Comparison of ENCODE assay signal across 8 mouse cellular contexts in the genomic region with DNA sequence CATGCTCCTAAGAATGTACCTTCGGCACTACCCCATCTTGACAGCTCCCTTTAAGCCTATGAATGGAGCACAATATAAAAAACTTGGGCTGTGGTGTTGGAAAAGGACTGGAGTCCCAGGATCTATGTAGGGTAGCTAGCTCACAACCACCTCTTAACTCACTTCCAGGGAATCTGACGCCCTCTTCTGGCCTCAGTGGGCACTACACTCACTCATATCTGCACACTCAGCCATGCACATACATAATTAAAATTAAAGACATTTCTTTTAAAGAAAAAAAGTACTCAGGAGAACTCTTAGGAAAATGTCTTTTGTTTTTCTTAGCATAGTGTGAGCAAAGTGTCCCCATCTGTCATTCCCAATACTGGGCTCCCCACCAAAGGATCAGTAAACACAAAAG.
DNase-seq lines count a peak whose midpoint lies in the region; ATAC-seq and TF ChIP-seq lines count a peak whose summit lies in the region.
"Had no signal": no experiment of that assay in that cellular context is flagged by ENCODE, and none has a peak within 500 bp of the region (broad histone marks: within the 10 kb centered on the region; RNA-seq: fewer than 3 reads in every experiment).

No protein-coding gene starts in this region.

- H3K9me3 ChIP-seq in hindbrain, embryonic 11.5 days (ENCODE audit: control insufficient read depth, low read length) = no peaks in the 10 kb centered on the region
- H3K9me3 ChIP-seq in hindbrain, embryonic 16.5 days (ENCODE audit: control insufficient read depth, low read length) = no peaks in the 10 kb centered on the region
- no peaks in the 10 kb centered on the region for H3K9me3 ChIP-seq in liver, postnatal 0 days (ENCODE audit: low read length)
- no peaks in the 10 kb centered on the region for H3K9me3 ChIP-seq in forebrain, embryonic 12.5 days
- H3K9me3 ChIP-seq: midbrain, embryonic 10.5 days had no signal

- H3K4me2 ChIP-seq in hindbrain, embryonic 11.5 days (replicated peaks; ENCODE audit: low read depth, low read length) = no peak overlapping the region
- no peak overlapping the region for H3K4me2 ChIP-seq in hindbrain, embryonic 16.5 days (ENCODE audit: low read length)
- H3K4me2 ChIP-seq in liver, postnatal 0 days (ENCODE audit: low read depth, low read length) = no peak overlapping the region
- no peak overlapping the region for H3K4me2 ChIP-seq in forebrain, embryonic 12.5 days

- H3K36me3 ChIP-seq in hindbrain, embryonic 11.5 days (ENCODE audit: control insufficient read depth, insufficient read depth, low read length) = no peaks in the 10 kb centered on the region
- no peaks in the 10 kb centered on the region for H3K36me3 ChIP-seq in hindbrain, embryonic 16.5 days (ENCODE audit: control insufficient read depth, insufficient read depth, low read length)
- no peaks in the 10 kb centered on the region for H3K36me3 ChIP-seq in testis, adult 2 months (ENCODE audit: control insufficient read depth, insufficient read depth, low read length)
- no peaks in the 10 kb centered on the region for H3K36me3 ChIP-seq in liver, postnatal 0 days (replicated peaks; ENCODE audit: insufficient read depth, low read length)
- no peaks in the 10 kb centered on the region for H3K36me3 ChIP-seq in forebrain, embryonic 12.5 days (replicated peaks)
- H3K36me3 ChIP-seq: midbrain, embryonic 10.5 days had no signal

- H3K9ac ChIP-seq in hindbrain, embryonic 11.5 days (ENCODE audit: low read depth, low read length) = no peak overlapping the region
- no peak overlapping the region for H3K9ac ChIP-seq in hindbrain, embryonic 16.5 days (ENCODE audit: low read depth, low read length)
- H3K9ac ChIP-seq in liver, postnatal 0 days (replicated peaks) = no peak overlapping the region
- no peak overlapping the region for H3K9ac ChIP-seq in forebrain, embryonic 12.5 days

- TF ChIP-seq CTCF in testis, adult 2 months (IDR thresholded peaks at IDR 0.05; ENCODE audit: control insufficient read depth, insufficient read depth, insufficient replicate concordance, low read depth, low read length) = peak; percentile 31; the same call in 1 of the 2 replicates
- TF ChIP-seq CTCF in liver, postnatal 0 days (IDR thresholded peaks at IDR 0.05; ENCODE audit: low read depth) = peak; percentile 60

- no peak for TF ChIP-seq EP300 in liver, postnatal 0 days (IDR thresholded peaks at IDR 0.05; ENCODE audit: low read depth)

- no peaks in the 10 kb centered on the region for H3K27me3 ChIP-seq in hindbrain, embryonic 11.5 days (ENCODE audit: control insufficient read depth, insufficient read depth, low read length)
- no peaks in the 10 kb centered on the region for H3K27me3 ChIP-seq in hindbrain, embryonic 16.5 days (replicated peaks; ENCODE audit: control insufficient read depth, insufficient read depth, low read length)
- no peaks in the 10 kb centered on the region for H3K27me3 ChIP-seq in testis, adult 2 months (ENCODE audit: control insufficient read depth, insufficient read depth, low read length)
- no peaks in the 10 kb centered on the region for H3K27me3 ChIP-seq in liver, postnatal 0 days (ENCODE audit: insufficient read depth, low read length)
- no peaks in the 10 kb centered on the region for H3K27me3 ChIP-seq in forebrain, embryonic 12.5 days

- H3K27ac ChIP-seq in hindbrain, embryonic 11.5 days (ENCODE audit: low read depth, low read length) = no peak overlapping the region
- H3K27ac ChIP-seq in hindbrain, embryonic 16.5 days (ENCODE audit: low read depth, low read length) = no peak overlapping the region
- no peak overlapping the region for H3K27ac ChIP-seq in testis, adult 2 months (ENCODE audit: control insufficient read depth, insufficient read depth, low read depth, low read length)
- no peak overlapping the region for H3K27ac ChIP-seq in liver, postnatal 0 days (ENCODE audit: low read depth)
- no peak overlapping the region for H3K27ac ChIP-seq in forebrain, embryonic 12.5 days

- no peak overlapping the region for H3K4me3 ChIP-seq in hindbrain, embryonic 11.5 days (ENCODE audit: low read depth, low read length)
- no peak overlapping the region for H3K4me3 ChIP-seq in hindbrain, embryonic 16.5 days (ENCODE audit: low read length)
- no peak overlapping the region for H3K4me3 ChIP-seq in testis, adult 2 months (ENCODE audit: control insufficient read depth, low read depth, low read length)
- H3K4me3 ChIP-seq in liver, postnatal 0 days (ENCODE audit: low read depth, low read length) = no peak overlapping the region
- no peak overlapping the region for H3K4me3 ChIP-seq in forebrain, embryonic 12.5 days (replicated peaks)
- H3K4me3 ChIP-seq: midbrain, embryonic 10.5 days had no signal

- no peaks in the 10 kb centered on the region for H3K4me1 ChIP-seq in hindbrain, embryonic 11.5 days (replicated peaks; ENCODE audit: control insufficient read depth, insufficient read depth, low read length)
- H3K4me1 ChIP-seq in hindbrain, embryonic 16.5 days (ENCODE audit: control insufficient read depth, insufficient read depth, low read depth, low read length) = peaks cover 13% of the 10 kb centered on the region
- H3K4me1 ChIP-seq in testis, adult 2 months (ENCODE audit: control insufficient read depth, insufficient read depth, low read length) = no peaks in the 10 kb centered on the region; the same call in 1 of the 2 replicates
- peaks cover 7% of the 10 kb centered on the region; the same call in 1 of the 2 replicates for H3K4me1 ChIP-seq in liver, postnatal 0 days (ENCODE audit: insufficient read depth)
- H3K4me1 ChIP-seq in forebrain, embryonic 12.5 days = peaks cover 29% of the 10 kb centered on the region

- DNase-seq in hindbrain, embryonic 11.5 days (ENCODE audit: low spot score) = peak; percentile 27
- DNase-seq in testis, postnatal 14 days (ENCODE audit: low spot score) = no peak
- DNase-seq in liver, postnatal 0 days = peak; percentile 44

- TF ChIP-seq POLR2A in testis, adult 2 months (IDR thresholded peaks at IDR 0.05; ENCODE audit: control insufficient read depth, low read depth, low read length) = no peak

- ATAC-seq in hindbrain, embryonic 11.5 days (ENCODE audit: low FRiP score) = no peak
- no peak for ATAC-seq in hindbrain, embryonic 16.5 days
- no peak for ATAC-seq in liver, postnatal 0 days
- no peak for ATAC-seq in monocyte, adult 5-6 weeks (replicated peaks; ENCODE audit: insufficient number of reproducible peaks, low FRiP score, low TSS enrichment, poor library complexity, severe bottlenecking)
- no peak for ATAC-seq in forebrain, embryonic 12.5 days (ENCODE audit: low FRiP score)

- WGBS in hindbrain, embryonic 11.5 days = 70% methylated on average over 2 of the region's 2 CpGs
- 75% methylated on average over 2 of the region's 2 CpGs for WGBS in hindbrain, embryonic 16.5 days
- 54% methylated on average over 2 of the region's 2 CpGs for WGBS in liver, postnatal 0 days (ENCODE audit: insufficient replicate concordance)
- 72% methylated on average over 2 of the region's 2 CpGs for WGBS in forebrain, embryonic 12.5 days
